Mouse (Mus musculus): ENCODE measurements around the gene Cbx4. TPM values are rescaled to one million over a fixed set of nuclear protein-coding genes. Genes with fewer than 3 reads are reported as not detected.

The Cbx4 gene
- polyA plus RNA-seq, 1 experiment: 17.2 TPM

DNA sequence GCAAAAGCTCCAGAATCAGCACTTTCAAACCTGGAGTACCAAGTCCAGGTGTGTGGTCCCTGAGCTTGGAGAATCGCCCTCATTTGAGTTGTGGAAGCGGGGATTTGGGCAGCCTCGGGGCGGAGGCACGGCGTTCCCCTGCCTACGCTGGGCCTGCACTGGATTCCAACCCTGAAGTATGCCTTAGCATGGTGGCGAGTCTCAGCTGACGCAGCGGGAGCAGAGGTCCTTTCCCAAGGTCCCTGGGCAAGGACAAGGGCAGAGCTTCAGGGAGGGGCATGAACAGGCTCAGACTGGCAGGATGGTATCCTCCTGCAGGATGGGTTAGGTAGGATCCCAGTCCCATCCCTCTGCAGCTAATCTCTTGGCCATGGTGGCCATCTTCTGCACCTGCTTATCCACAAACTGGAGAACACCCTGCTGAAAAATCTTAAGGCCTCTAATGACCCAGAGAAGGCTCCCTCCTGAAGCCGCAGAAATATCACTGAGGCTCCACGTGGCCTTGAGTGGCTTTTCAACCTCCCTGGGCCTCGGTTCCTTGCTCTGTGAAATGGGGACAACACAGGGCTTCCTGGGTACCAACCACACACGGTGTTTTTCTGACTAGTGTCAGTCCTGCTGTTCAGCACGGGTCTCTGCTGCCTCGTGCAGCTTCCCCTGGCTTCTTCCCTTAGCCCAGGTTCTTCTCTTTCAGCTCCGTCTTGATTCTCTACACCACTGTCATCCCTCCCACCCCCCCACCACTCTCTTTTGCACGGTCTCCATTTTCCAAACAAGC lies 43.4 kb upstream of the Cbx4 start:
- Histone ChIP-seq H3K36me3 (ENCODE audit: control insufficient read depth, insufficient read depth, low read length) (no peaks in the 10 kb centered on the region), H3K27me3 (ENCODE audit: control insufficient read depth, insufficient read depth, low read length) (no peaks in the 10 kb centered on the region), H3K4me1 (ENCODE audit: control insufficient read depth, insufficient read depth, insufficient read length) (peaks cover 33% of the 10 kb centered on the region), H3K4me3 (ENCODE audit: extremely low read depth, insufficient read depth, insufficient read length) (no peak overlapping the region), H3K27ac (ENCODE audit: insufficient read depth, low read length) (no peak overlapping the region)
- TF ChIP-seq POLR2A (IDR thresholded peaks at IDR 0.05; ENCODE audit: low read depth, low read length) (no peak), CTCF (IDR thresholded peaks at IDR 0.05; ENCODE audit: extremely low read depth, insufficient read depth, insufficient read length, insufficient replicate concordance) (no peak)
- no peak for DNase-seq (ENCODE audit: low read depth in 1 of 2, low spot score in 2 of 2)
- 74% methylated on average over 18 of the region's 18 CpGs for WGBS

DNA sequence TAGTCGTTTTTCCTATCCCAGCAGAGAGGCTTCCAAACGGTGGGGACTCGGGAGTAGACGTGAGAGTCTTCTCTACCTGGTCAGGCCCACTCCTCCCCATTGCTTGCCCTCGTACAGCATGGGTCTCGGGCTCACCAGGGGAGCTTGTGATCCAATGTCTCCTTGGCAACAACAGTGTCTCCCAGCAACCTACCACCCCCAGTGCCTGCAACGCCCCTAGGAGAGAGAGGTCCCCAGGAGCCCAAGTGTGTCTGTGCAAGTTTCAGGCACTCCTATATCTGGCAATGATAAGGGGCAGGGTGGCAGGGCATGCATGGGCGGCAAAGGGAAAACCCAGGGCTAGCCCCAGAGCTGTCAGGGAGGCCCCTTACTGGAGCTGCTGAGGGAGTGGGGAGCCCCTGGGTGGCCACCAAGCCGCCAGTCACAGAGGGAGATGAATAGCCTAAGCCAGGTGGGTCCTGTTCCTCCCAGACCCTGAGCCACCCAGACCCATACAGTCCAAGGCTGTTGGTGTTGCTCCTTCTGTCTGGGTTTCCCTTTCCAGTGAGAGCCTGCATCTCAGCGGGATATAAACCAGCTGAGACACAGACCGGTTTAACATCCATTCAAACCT lies 42.8 kb upstream of the Cbx4 start:
- peaks cover 26% of the 10 kb centered on the region for H3K4me1 ChIP-seq (ENCODE audit: control insufficient read depth, insufficient read depth, insufficient read length)
- TF ChIP-seq CTCF (IDR thresholded peaks at IDR 0.05; ENCODE audit: extremely low read depth, insufficient read depth, insufficient read length, insufficient replicate concordance) (no peak), POLR2A (IDR thresholded peaks at IDR 0.05; ENCODE audit: low read depth, low read length) (no peak)
- no peak overlapping the region for H3K27ac ChIP-seq (ENCODE audit: insufficient read depth, low read length)
- H3K36me3 ChIP-seq (ENCODE audit: control insufficient read depth, insufficient read depth, low read length): no peaks in the 10 kb centered on the region
- no peak for DNase-seq (ENCODE audit: low read depth in 1 of 2, low spot score in 2 of 2)
- H3K27me3 ChIP-seq (ENCODE audit: control insufficient read depth, insufficient read depth, low read length): no peaks in the 10 kb centered on the region
- WGBS: 58% methylated on average over 11 of the region's 11 CpGs
- no peak overlapping the region for H3K4me3 ChIP-seq (ENCODE audit: extremely low read depth, insufficient read depth, insufficient read length)

DNA sequence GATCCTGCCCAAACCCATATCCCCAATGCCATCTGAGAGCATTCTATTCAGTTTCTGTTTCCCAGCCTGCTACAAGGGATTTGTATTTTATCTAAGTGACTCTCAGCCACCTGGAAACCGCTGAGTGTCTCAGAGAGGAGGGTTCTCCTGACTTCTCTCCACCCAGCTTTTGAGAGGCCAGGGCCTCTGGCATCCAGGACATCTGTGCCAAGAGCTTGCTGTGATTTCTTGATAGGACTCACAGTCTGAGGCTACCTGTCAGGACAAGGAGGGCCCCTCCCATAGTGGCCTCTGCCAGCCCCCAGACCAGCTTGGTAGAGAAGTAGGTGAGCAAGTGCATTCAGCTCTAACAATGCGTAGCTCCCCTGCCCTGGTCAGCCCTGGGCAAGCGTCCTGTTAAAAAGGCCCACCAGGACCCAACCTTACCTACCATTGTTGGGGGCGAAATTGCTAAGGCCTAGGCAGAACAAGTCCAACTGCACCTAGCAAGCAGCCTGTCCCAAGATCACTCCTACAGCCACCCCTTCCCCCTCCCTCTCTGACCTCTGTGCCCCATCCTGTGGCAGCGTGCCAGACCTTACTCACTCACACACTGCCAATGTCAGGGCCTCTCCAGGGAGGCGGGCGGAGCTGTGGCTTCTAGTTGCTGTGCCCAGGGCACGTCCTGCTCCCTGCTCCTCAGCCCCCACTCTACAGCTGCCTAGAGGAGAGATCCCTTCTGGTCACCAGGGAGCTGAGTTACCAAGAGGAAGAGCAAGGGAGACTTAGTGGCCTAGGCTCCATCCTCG lies 41.9 kb upstream of the Cbx4 start:
- TF ChIP-seq POLR2A (IDR thresholded peaks at IDR 0.05; ENCODE audit: low read depth, low read length) (no peak), CTCF (IDR thresholded peaks at IDR 0.05; ENCODE audit: extremely low read depth, insufficient read depth, insufficient read length, insufficient replicate concordance) (no peak)
- Histone ChIP-seq H3K4me3 (ENCODE audit: extremely low read depth, insufficient read depth, insufficient read length) (no peak overlapping the region), H3K36me3 (ENCODE audit: control insufficient read depth, insufficient read depth, low read length) (no peaks in the 10 kb centered on the region), H3K27ac (ENCODE audit: insufficient read depth, low read length) (no peak overlapping the region), H3K4me1 (ENCODE audit: control insufficient read depth, insufficient read depth, insufficient read length) (peaks cover 22% of the 10 kb centered on the region), H3K27me3 (ENCODE audit: control insufficient read depth, insufficient read depth, low read length) (no peaks in the 10 kb centered on the region)
- DNase-seq (ENCODE audit: low read depth in 1 of 2, low spot score in 2 of 2): peak in 1 of 2 experiments; percentile 41
- 32% methylated on average over 9 of the region's 9 CpGs for whole genome bisulfite sequencing

DNA sequence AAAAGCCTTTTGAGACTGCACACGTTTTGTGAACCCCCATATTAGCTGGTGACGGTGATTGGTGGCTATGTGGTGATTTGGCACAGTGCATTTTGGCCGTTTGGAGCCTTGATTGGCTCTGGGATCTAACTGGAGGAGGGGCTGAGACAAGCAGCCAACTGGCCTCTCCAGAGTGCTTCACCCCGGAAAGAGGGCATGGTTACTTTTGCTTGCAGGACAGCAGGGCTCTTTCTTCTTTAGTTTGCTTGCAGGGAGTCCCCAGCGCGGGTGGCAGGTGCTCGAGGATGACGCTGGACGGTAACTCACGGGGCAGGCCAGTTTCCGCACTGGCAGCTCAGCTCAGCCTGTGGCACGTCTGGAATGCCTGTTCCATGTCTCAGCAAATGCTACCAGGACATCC lies 41.1 kb upstream of the Cbx4 start:
- no peak for DNase-seq (ENCODE audit: low read depth in 1 of 2, low spot score in 2 of 2)
- Histone ChIP-seq H3K4me1 (ENCODE audit: control insufficient read depth, insufficient read depth, insufficient read length) (peaks cover 28% of the 10 kb centered on the region), H3K27ac (ENCODE audit: insufficient read depth, low read length) (no peak overlapping the region), H3K4me3 (ENCODE audit: extremely low read depth, insufficient read depth, insufficient read length) (no peak overlapping the region), H3K27me3 (ENCODE audit: control insufficient read depth, insufficient read depth, low read length) (no peaks in the 10 kb centered on the region), H3K36me3 (ENCODE audit: control insufficient read depth, insufficient read depth, low read length) (no peaks in the 10 kb centered on the region)
- 46% methylated on average over 12 of the region's 12 CpGs for WGBS
- TF ChIP-seq POLR2A (IDR thresholded peaks at IDR 0.05; ENCODE audit: low read depth, low read length) (no peak), CTCF (IDR thresholded peaks at IDR 0.05; ENCODE audit: extremely low read depth, insufficient read depth, insufficient read length, insufficient replicate concordance) (no peak)

DNA sequence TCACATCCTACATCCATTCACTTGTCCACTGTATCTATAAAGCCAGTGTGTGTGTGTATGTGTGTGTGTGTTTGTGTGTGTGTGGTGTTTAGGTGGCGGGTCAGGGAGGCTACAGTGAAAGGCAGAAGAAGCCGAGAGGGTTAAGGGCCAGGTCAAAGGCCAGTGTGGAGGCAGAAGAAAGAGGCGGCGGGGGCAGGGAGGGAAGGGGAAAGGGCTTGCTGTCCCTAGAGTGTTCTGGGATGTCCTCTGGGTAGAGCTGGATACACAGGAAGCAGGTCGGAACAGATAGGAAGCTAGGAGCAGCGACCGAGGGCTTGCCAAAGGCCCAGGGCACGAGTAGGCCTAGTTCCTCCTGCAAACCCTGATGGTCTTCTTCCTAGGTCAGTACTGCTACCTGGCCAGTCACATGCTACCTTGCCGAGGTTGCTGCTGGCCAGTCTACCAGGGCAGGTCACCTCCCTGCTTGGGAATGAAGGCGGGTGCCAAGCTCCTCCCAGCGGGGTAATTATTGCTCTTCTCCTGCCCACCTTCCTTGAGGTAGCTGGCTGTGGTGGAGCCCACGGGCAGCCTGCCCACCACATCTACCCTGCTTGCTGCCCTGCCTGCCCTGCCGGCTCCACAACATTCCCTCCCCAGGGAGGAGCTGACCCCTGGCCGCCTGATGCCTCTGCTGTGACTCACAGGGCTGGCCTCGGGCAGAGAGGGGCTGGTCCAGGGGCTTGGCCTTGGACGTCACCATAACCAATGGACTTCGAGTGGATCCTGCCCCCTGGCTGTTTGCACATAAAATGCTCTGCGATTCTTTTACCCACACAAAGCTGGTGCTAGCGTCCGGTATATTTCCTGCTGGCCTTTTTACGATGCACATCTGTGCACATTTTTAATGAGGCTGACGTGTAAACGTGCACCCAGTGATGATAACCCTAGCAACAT lies 40.2 kb upstream of the Cbx4 start:
- Histone ChIP-seq H3K4me1 (ENCODE audit: control insufficient read depth, insufficient read depth, insufficient read length) (peaks cover 31% of the 10 kb centered on the region), H3K4me3 (ENCODE audit: extremely low read depth, insufficient read depth, insufficient read length) (no peak overlapping the region), H3K36me3 (ENCODE audit: control insufficient read depth, insufficient read depth, low read length) (no peaks in the 10 kb centered on the region), H3K27ac (ENCODE audit: insufficient read depth, low read length) (no peak overlapping the region), H3K27me3 (ENCODE audit: control insufficient read depth, insufficient read depth, low read length) (no peaks in the 10 kb centered on the region)
- TF ChIP-seq POLR2A (IDR thresholded peaks at IDR 0.05; ENCODE audit: low read depth, low read length) (no peak), CTCF (IDR thresholded peaks at IDR 0.05; ENCODE audit: extremely low read depth, insufficient read depth, insufficient read length, insufficient replicate concordance) (0 out of 2 replicates have a peak, but pooled peaks have one; percentile 7)
- DNase-seq (ENCODE audit: low read depth in 1 of 2, low spot score in 2 of 2): peak in 1 of 2 experiments; percentile 32
- 38% methylated on average over 22 of the region's 23 CpGs for WGBS

DNA sequence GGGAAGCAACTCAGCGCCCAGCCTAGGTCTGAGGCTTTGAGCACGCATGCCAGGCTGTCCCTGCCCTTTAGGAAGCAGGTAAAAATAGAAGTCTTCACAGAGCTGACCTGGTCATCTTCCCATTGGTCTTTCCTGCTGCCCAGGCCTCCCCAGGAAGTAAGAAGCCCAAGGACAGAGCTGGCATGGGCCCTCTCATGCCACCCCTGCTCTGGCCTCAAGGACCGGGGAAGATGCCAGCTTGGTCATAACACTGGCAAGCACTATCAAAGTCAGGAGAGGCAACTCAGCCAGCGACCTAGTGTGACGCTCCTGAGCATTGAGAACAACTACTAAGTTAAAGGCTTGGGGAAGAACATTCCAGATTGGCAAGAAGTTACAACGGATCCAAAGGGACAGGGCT lies 38.5 kb upstream of the Cbx4 start:
- no peak for DNase-seq (ENCODE audit: low read depth in 1 of 2, low spot score in 2 of 2)
- H3K27ac ChIP-seq (ENCODE audit: insufficient read depth, low read length): no peak overlapping the region
- no peaks in the 10 kb centered on the region for H3K27me3 ChIP-seq (ENCODE audit: control insufficient read depth, insufficient read depth, low read length)
- H3K36me3 ChIP-seq (ENCODE audit: control insufficient read depth, insufficient read depth, low read length): no peaks in the 10 kb centered on the region
- WGBS: 82% methylated on average over 6 of the region's 6 CpGs
- H3K4me1 ChIP-seq (ENCODE audit: control insufficient read depth, insufficient read depth, insufficient read length): peaks cover 31% of the 10 kb centered on the region
- H3K4me3 ChIP-seq (ENCODE audit: extremely low read depth, insufficient read depth, insufficient read length): no peak overlapping the region
- TF ChIP-seq CTCF (IDR thresholded peaks at IDR 0.05; ENCODE audit: extremely low read depth, insufficient read depth, insufficient read length, insufficient replicate concordance): no peak
- no peak for TF ChIP-seq POLR2A (IDR thresholded peaks at IDR 0.05; ENCODE audit: low read depth, low read length)

Measured in spleen, adult 2 months (tissue).